8 mouse cellular contexts compared by ENCODE assay signal in the genomic region with DNA sequence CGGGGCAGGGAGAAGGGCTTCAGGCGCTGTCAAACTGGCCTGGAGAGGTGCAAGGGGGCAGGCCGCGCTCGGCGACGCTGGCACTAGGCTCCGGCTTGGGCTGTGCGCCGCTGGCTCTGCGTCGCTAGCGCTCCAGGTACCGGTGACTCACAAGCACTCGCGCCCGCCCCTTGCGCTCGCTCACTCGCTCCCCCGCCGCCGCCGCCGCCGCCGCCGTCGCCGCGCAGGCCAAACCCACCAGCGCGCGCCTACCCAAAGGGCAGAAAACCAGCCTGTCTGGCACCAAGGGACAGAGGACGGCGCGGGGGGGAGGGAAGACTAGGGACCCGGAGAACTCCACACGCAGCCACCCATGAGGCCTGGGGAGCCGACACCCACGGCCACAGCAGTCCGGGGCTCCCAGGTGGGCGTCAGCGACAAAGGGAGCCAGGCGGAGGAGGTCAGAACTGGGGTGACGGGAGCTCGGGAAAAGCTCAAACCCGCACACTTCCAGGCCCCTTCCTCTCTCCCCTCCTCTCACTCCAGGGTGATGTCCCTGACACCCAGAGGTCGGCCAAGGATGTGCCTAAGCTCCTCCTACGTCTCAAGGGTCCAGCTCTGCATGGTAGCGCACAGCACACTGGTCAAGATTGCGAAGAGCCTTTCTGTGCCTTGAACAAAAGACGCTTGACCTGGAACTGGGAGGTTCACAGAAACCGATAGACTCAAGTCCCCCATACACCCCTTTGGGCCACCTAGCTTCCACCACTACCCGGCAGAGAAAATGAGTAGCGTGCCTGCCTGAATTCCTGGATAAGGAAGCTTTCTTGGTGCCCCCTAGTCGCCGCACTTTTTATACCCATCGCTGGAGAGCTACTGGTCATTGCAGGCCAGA. TPM values are rescaled to one million over a fixed set of nuclear protein-coding genes. Genes with fewer than 3 reads are reported as not detected.
A peak's percentile ranks its signal among the peaks of the same experiment; 100 is the strongest.
DNase-seq lines count a peak whose midpoint lies in the region; ATAC-seq and TF ChIP-seq lines count a peak whose summit lies in the region.

A gene (minus strand): TSS at position 508 of the 874 bp plus-strand sequence.

- peak within 1 kb of the TSS; percentile 71 for H3K9ac ChIP-seq in limb, embryonic 12.5 days (replicated peaks)
- H3K9ac ChIP-seq in midbrain, embryonic 14.5 days (replicated peaks; ENCODE audit: low read length): peak within 1 kb of the TSS; percentile 76
- H3K9ac ChIP-seq in stomach, postnatal 0 days (ENCODE audit: low read length): peak within 1 kb of the TSS; percentile 64

- H3K9me3 ChIP-seq in limb, embryonic 12.5 days: no peaks in the 10 kb centered on the region
- H3K9me3 ChIP-seq in midbrain, embryonic 14.5 days (ENCODE audit: control insufficient read depth, low read length): no peaks in the 10 kb centered on the region
- H3K9me3 ChIP-seq in stomach, postnatal 0 days (ENCODE audit: control insufficient read depth, low read length): no peaks in the 10 kb centered on the region

- TF ChIP-seq CTCF in stomach, postnatal 0 days (IDR thresholded peaks at IDR 0.05; ENCODE audit: low read depth): peak; percentile 22; the same call in 1 of the 2 replicates

- intact Hi-C loops in gastrocnemius, postnatal 36 days (cut with DNase I): no loop called here

- TF ChIP-seq EP300 in stomach, postnatal 0 days (optimal IDR thresholded peaks at IDR 0.05): no peak

- H3K4me1 ChIP-seq in limb, embryonic 12.5 days (replicated peaks): peaks cover 12% of the 10 kb centered on the region
- H3K4me1 ChIP-seq in midbrain, embryonic 14.5 days (ENCODE audit: control insufficient read depth, insufficient read depth, low read length): peaks cover 10% of the 10 kb centered on the region; the same call in 1 of the 2 replicates
- peaks cover 2% of the 10 kb centered on the region; the same call in 1 of the 2 replicates for H3K4me1 ChIP-seq in stomach, postnatal 0 days (replicated peaks; ENCODE audit: control insufficient read depth, insufficient read depth)

- no peaks in the 10 kb centered on the region for H3K36me3 ChIP-seq in limb, embryonic 12.5 days
- H3K36me3 ChIP-seq in midbrain, embryonic 14.5 days (ENCODE audit: control insufficient read depth, insufficient read depth, low read length): no peaks in the 10 kb centered on the region
- H3K36me3 ChIP-seq in stomach, postnatal 0 days (ENCODE audit: control insufficient read depth, insufficient read depth, low read length): no peaks in the 10 kb centered on the region

- under 1% methylated on average over 58 of the region's 59 CpGs for WGBS in limb, embryonic 12.5 days
- under 1% methylated on average over 59 of the region's 59 CpGs for WGBS in midbrain, embryonic 14.5 days
- 2% methylated on average over 52 of the region's 59 CpGs for WGBS in stomach, postnatal 0 days

- H3K27me3 ChIP-seq in limb, embryonic 12.5 days: peaks cover 36% of the 10 kb centered on the region
- peaks cover 38% of the 10 kb centered on the region for H3K27me3 ChIP-seq in midbrain, embryonic 14.5 days (ENCODE audit: control insufficient read depth, insufficient read depth, low read length)
- no peaks in the 10 kb centered on the region for H3K27me3 ChIP-seq in stomach, postnatal 0 days (ENCODE audit: control insufficient read depth, insufficient read depth, low read length)

- no peak within 1 kb of the TSS for H3K27ac ChIP-seq in limb, embryonic 12.5 days
- peak within 1 kb of the TSS; percentile 71 for H3K27ac ChIP-seq in midbrain, embryonic 14.5 days (replicated peaks; ENCODE audit: low read depth, low read length)
- H3K27ac ChIP-seq in stomach, postnatal 0 days (replicated peaks): peak within 1 kb of the TSS; percentile 30

- peak; percentile 24 for DNase-seq in gastrocnemius, postnatal 10 days
- no peak for DNase-seq in gastrocnemius, postnatal 36 days
- DNase-seq in cerebellum, adult 9-11 months: peak; percentile 76
- peak; percentile 48 to 49 for DNase-seq in frontal cortex, postnatal 25 days (ENCODE audit: low spot score in 2 of 2)
- DNase-seq in midbrain, embryonic 14.5 days: peak; percentile 87
- DNase-seq in stomach, postnatal 0 days (ENCODE audit: low spot score): peak; percentile 76

- peak; percentile 88 for ATAC-seq in inflammation-experienced regulatory T-cells, adult 6 months
- ATAC-seq in limb, embryonic 12.5 days (ENCODE audit: insufficient number of reproducible peaks, insufficient read depth, low FRiP score, low TSS enrichment, low read depth): peak; percentile 85
- peak; percentile 82 for ATAC-seq in midbrain, embryonic 14.5 days (ENCODE audit: low FRiP score, low TSS enrichment)
- peak; percentile 91 for ATAC-seq in stomach, postnatal 0 days (ENCODE audit: low FRiP score, low TSS enrichment)

- peak within 1 kb of the TSS; percentile 62 for H3K4me3 ChIP-seq in limb, embryonic 12.5 days (replicated peaks)
- H3K4me3 ChIP-seq in midbrain, embryonic 14.5 days (replicated peaks; ENCODE audit: low read depth, low read length): peak within 1 kb of the TSS; percentile 62
- H3K4me3 ChIP-seq in stomach, postnatal 0 days (ENCODE audit: low read depth, low read length): peak within 1 kb of the TSS; percentile 58

- peak within 1 kb of the TSS; percentile 97 for H3K4me2 ChIP-seq in limb, embryonic 12.5 days
- H3K4me2 ChIP-seq in midbrain, embryonic 14.5 days (ENCODE audit: low read length): peak within 1 kb of the TSS; percentile 97
- H3K4me2 ChIP-seq in stomach, postnatal 0 days (replicated peaks; ENCODE audit: low read depth): peak within 1 kb of the TSS; percentile 99

RNA-seq across cellular contexts. Expression of the gene that starts here (rescaled TPM):
- 1 to 10 TPM; 1.0 to 1.1 TPM for total RNA-seq in gastrocnemius, postnatal 10 days (2021)
- total RNA-seq in gastrocnemius, postnatal 36 days (2021): 1 to 10 TPM; 1.4 to 2.3 TPM
- 10 to 100 TPM; 13.5 to 17.4 (median 14.3) TPM for polyA plus RNA-seq in inflammation-experienced regulatory T-cells, adult 6 months (2017; shearing (Covaris generic))
- polyA plus RNA-seq in limb, embryonic 12.5 days (2016; fragmentation: Nextera tagmentation; extraction: Ambion mirVana): 10.4 and 11.7 TPM in 2 replicates
- polyA plus RNA-seq in midbrain, embryonic 14.5 days (2014; fragmentation: Nextera tagmentation; extraction: Ambion mirVana): 6.7 and 7.0 TPM in 2 replicates
- 7.9 and 8.9 TPM in 2 replicates for polyA plus RNA-seq in stomach, postnatal 0 days (2015; fragmentation: Nextera tagmentation; extraction: Ambion mirVana)

Comparison
In these comparisons a context has a peak if more than half of its experiments do, and no peak if none do; other contexts are left out.
1. DNase-seq: peak in gastrocnemius, postnatal 10 days (single experiment), cerebellum, adult 9-11 months (single experiment), frontal cortex, postnatal 25 days (2 of 2), midbrain, embryonic 14.5 days (single experiment) and stomach, postnatal 0 days (single experiment); none in gastrocnemius, postnatal 36 days (0 of 2).
2. Peak in every context shown above with its lines, with median percentiles within 50 percentile points of each other: ATAC-seq, H3K4me2 ChIP-seq, H3K4me3 ChIP-seq and H3K9ac ChIP-seq.